Mouse (Mus musculus): ENCODE results near the gene Aplf. TPM values are rescaled to one million over a fixed set of nuclear protein-coding genes. Genes with fewer than 3 reads are reported as not detected.

Gene Aplf
- polyA plus RNA-seq (2012; rRNA removed) = 6.8 and 7.7 TPM in 2 replicates

DNA sequence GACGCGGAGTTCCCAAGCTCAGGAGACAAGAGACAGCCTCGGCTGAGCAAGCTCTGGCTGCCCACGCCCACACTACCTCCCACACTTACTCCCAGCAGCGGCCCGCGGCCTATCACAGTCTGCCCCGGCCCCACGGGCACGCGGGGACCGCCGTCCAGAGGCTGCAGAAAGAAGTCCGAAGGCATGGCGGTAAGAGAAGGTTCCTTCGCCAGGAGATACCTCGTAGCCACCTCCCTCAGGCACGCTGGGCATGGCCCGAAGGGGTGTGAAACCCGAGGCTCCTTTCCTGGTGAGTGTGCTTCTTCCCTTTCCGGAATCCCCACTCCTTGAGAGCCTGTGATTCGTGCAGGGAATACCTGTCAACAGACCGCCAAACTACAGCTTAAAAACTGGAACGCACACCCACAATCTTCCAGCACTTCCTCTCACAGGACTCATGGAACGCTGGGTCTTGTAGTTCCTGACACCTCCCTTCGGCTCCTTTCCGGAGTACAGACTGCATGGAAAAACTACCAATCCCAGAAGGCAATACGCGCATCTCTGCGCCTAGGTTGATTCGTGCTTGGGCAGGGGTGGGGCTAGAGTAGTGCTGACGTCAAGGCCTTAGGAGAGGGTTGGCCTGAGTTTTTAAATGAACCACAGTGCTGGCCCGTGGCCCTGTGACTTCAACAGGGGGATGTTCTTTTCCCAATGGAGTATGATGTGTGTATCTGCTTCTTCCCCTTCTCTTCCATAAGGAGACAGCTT lies at the start of gene Aplf:
Gene Aplf (minus strand): TSS at position 423 of the 747 bp plus-strand sequence.

DNA sequence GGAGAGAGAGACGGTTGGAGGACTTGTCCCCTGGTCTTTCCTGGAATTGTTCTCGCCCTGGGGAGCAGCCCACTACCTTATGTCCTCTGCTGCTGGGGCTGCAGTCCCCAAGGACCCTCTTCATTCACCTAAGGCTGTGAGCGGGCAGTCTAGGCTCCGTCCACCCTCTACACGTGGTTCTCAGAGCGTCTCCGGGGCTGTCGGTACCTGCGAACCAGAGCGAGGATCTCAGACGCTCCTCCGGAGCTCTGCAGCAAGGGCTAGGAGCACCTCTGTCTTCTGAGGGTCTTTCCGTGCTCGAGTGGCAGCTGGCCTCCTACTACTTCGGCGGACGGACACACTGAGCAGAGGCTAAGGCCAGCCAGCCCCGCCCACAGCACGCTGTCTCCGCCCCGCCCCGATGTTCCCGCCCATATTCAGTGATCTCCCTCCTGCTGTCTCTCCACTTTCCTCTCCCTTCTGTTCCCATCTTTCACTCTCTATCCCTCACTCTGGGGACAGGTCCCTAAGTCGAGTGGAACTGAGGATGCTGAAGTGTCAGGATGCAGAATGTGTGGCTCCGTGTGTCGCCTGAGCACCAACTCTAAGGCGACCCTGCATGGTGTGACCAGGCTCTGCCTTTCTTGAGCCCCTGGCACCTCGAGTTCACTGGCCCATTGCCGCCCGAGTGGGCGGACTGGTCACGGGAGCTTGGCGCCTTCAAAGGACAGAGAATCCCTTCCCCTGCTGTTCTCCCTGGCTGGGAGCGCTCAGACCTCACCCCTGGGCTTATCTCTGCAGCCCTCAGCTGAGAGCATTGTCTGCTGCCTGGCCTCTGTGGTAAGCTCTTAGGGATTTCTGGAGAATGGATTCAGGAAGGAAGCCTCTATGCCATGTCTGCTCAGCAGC lies 81.4 kb downstream of the Aplf start, which contains the start of gene Prokr1:
Gene Prokr1 (minus strand): TSS at position 350 of the 888 bp plus-strand sequence.

Other genes starting within 250 kb of the Aplf start
- not detected in 2 replicates for gene Bmp10, start 243.2 kb downstream of the Aplf start, polyA plus RNA-seq (2012; rRNA removed)
- gene Arhgap25, start 138.9 kb downstream of the Aplf start, polyA plus RNA-seq (2012; rRNA removed) = 0.92 and 1.0 TPM in 2 replicates
- 1.1 and 1.6 TPM in 2 replicates for gene Prokr1, start 81.5 kb downstream of the Aplf start, polyA plus RNA-seq (2012; rRNA removed)
- 3.7 and 4.2 TPM in 2 replicates for gene Efcc1, start 58.7 kb upstream of the Aplf start, polyA plus RNA-seq (2012; rRNA removed)
- 0.15 TPM in 1 of 2 replicates, not detected in the other for gene Gp9, start 105.9 kb upstream of the Aplf start, polyA plus RNA-seq (2012; rRNA removed)
- gene Rab43, start 140.0 kb upstream of the Aplf start, polyA plus RNA-seq (2012; rRNA removed) = 13.4 and 13.8 TPM in 2 replicates
- gene Gm45140, start 163.6 kb upstream of the Aplf start, polyA plus RNA-seq (2012; rRNA removed) = 6.0 and 8.7 TPM in 2 replicates
- 32.0 and 38.4 TPM in 2 replicates for gene Isy1, start 166.6 kb upstream of the Aplf start, polyA plus RNA-seq (2012; rRNA removed)
- 263 and 285 TPM in 2 replicates for gene Cnbp, start 178.9 kb upstream of the Aplf start, polyA plus RNA-seq (2012; rRNA removed)
- 113 and 116 TPM in 2 replicates for gene Copg1, start 215.6 kb upstream of the Aplf start, polyA plus RNA-seq (2012; rRNA removed)
- gene Hmces, start 241.7 kb upstream of the Aplf start, polyA plus RNA-seq (2012; rRNA removed) = 41.5 and 42.1 TPM in 2 replicates

All from central nervous system, embryonic 18 days (tissue).